Mouse (Mus musculus): ENCODE data around the gene Ywhag. TPM values are rescaled to one million over a fixed set of nuclear protein-coding genes. Genes with fewer than 3 reads are reported as not detected.

Gene Ywhag
- polyA plus RNA-seq, 1 experiment from 2014 or later = 89.4 TPM

DNA sequence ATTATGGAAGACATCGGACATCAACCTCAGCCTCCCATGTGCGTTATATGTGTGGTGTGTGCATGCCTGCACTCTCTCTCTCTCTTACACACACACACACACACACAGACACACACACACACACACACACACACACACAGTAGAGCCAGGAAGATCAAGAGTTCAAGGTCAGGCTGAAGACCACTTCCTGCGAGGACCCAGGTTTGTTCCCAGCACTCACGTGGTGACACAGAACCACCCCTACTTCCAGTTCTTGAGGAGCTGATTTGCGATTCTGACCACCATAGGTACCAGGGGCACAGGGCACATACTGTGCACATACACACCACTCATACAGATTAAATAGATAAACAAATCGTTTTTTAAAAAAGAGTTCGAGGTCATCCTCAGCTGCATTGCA lies 37.5 kb upstream of the Ywhag start:
- Histone ChIP-seq H3K36me3 (ENCODE audit: insufficient read depth, low read length) (no peaks in the 10 kb centered on the region), H3K4me2 (ENCODE audit: low read length) (no peak overlapping the region), H3K27ac (no peak overlapping the region), H3K9ac (ENCODE audit: low read depth, low read length) (no peak overlapping the region), H3K9me3 (replicated peaks; ENCODE audit: low read length) (no peaks in the 10 kb centered on the region), H3K27me3 (ENCODE audit: insufficient read depth, low read length) (no peaks in the 10 kb centered on the region), H3K4me1 (replicated peaks; ENCODE audit: insufficient read depth, low read length) (no peaks in the 10 kb centered on the region), H3K4me3 (replicated peaks; ENCODE audit: low read depth, low read length) (no peak overlapping the region)
- no peak for TF ChIP-seq CTCF (IDR thresholded peaks at IDR 0.05; ENCODE audit: low read depth)
- DNase-seq (ENCODE audit: low spot score) (no peak), ATAC-seq (replicated peaks; ENCODE audit: low FRiP score, low read depth) (no peak)
- 87% methylated on average over 7 of the region's 7 CpGs for WGBS

DNA sequence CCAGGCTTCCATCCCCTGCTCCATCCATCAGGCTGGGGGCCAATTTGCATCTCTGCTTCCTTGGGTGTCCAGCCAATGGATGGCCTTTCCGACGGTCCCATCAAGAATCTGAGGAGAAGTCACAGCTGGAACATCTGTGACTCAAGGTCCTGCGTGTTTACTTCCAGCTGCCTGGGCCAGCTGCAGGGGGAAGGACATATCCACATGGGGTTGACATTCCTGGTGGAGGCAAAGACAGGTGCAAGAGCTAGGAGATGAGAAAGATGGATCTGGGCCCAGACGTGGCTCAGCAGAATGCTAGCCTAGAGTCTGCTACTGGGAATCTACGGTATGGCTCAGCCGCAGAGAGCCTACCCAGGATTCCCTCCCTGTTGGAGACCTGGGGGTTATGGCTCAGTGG lies 35.8 kb upstream of the Ywhag start:
- no peak for DNase-seq (ENCODE audit: low spot score)
- WGBS = 72% methylated on average over 6 of the region's 6 CpGs
- H3K9ac ChIP-seq (ENCODE audit: low read depth, low read length) = no peak overlapping the region
- H3K4me1 ChIP-seq (replicated peaks; ENCODE audit: insufficient read depth, low read length) = no peaks in the 10 kb centered on the region
- no peaks in the 10 kb centered on the region for H3K27me3 ChIP-seq (ENCODE audit: insufficient read depth, low read length)
- ATAC-seq (replicated peaks; ENCODE audit: low FRiP score, low read depth) = no peak
- no peak overlapping the region for H3K4me3 ChIP-seq (replicated peaks; ENCODE audit: low read depth, low read length)
- H3K9me3 ChIP-seq (replicated peaks; ENCODE audit: low read length) = no peaks in the 10 kb centered on the region
- H3K36me3 ChIP-seq (ENCODE audit: insufficient read depth, low read length) = no peaks in the 10 kb centered on the region
- TF ChIP-seq CTCF (IDR thresholded peaks at IDR 0.05; ENCODE audit: low read depth) = no peak
- no peak overlapping the region for H3K4me2 ChIP-seq (ENCODE audit: low read length)
- H3K27ac ChIP-seq = no peak overlapping the region

DNA sequence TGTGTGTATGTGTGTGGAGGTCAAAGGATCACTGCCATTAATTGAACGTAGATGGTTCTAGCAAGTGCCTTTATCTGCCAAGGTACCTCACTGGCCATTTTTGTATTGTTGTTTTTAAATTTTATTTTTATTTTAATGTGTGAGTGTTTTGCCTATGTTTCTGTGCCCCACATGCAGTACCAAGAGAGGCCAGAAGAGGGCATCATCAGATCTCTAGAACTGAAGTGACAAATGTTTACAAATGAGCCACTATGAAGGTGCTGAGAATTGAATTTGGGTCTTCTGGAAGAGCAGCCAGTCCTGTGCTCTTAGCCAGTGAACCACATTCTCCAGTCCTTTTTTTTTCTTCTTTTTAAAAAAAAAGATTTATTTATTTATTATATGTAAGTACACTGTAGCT lies 34.4 kb upstream of the Ywhag start:
- Histone ChIP-seq H3K27me3 (ENCODE audit: insufficient read depth, low read length) (no peaks in the 10 kb centered on the region), H3K4me1 (replicated peaks; ENCODE audit: insufficient read depth, low read length) (no peaks in the 10 kb centered on the region), H3K36me3 (ENCODE audit: insufficient read depth, low read length) (no peaks in the 10 kb centered on the region), H3K4me2 (ENCODE audit: low read length) (no peak overlapping the region), H3K4me3 (replicated peaks; ENCODE audit: low read depth, low read length) (no peak overlapping the region), H3K27ac (no peak overlapping the region), H3K9ac (ENCODE audit: low read depth, low read length) (no peak overlapping the region), H3K9me3 (replicated peaks; ENCODE audit: low read length) (no peaks in the 10 kb centered on the region)
- no peak for DNase-seq (ENCODE audit: low spot score)
- 63% methylated on average over 1 of the region's 1 CpGs for WGBS
- peak; percentile 72 for TF ChIP-seq CTCF (IDR thresholded peaks at IDR 0.05; ENCODE audit: low read depth)
- no peak for ATAC-seq (replicated peaks; ENCODE audit: low FRiP score, low read depth)

DNA sequence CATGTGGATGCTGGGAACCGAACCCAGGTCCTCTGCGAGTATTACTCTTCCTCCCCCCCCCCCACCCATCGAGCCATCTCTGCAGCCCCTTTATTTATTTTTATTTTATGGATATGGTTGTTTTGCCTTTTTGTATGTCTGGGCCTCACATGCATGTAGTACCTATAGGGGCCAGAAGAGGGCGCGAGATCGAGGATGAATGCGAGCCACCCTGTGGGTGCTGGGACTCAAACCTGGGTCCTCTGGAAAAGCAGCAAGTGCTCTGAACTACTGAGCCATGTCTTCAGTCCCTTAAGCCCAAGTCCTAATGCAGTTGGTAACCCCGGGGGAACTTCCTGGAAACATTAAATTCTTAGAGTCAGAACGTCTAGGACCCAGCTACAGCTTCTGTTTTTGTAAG lies 32.5 kb upstream of the Ywhag start:
- Histone ChIP-seq H3K4me1 (replicated peaks; ENCODE audit: insufficient read depth, low read length) (peaks cover 8% of the 10 kb centered on the region; the same call in 1 of the 2 replicates), H3K27me3 (ENCODE audit: insufficient read depth, low read length) (no peaks in the 10 kb centered on the region), H3K4me2 (ENCODE audit: low read length) (no peak overlapping the region), H3K4me3 (replicated peaks; ENCODE audit: low read depth, low read length) (no peak overlapping the region), H3K36me3 (ENCODE audit: insufficient read depth, low read length) (no peaks in the 10 kb centered on the region), H3K9me3 (replicated peaks; ENCODE audit: low read length) (no peaks in the 10 kb centered on the region), H3K9ac (ENCODE audit: low read depth, low read length) (no peak overlapping the region), H3K27ac (no peak overlapping the region)
- no peak for DNase-seq (ENCODE audit: low spot score)
- no peak for ATAC-seq (replicated peaks; ENCODE audit: low FRiP score, low read depth)
- peak; percentile 48 for TF ChIP-seq CTCF (IDR thresholded peaks at IDR 0.05; ENCODE audit: low read depth)
- 57% methylated on average over 9 of the region's 9 CpGs for WGBS

DNA sequence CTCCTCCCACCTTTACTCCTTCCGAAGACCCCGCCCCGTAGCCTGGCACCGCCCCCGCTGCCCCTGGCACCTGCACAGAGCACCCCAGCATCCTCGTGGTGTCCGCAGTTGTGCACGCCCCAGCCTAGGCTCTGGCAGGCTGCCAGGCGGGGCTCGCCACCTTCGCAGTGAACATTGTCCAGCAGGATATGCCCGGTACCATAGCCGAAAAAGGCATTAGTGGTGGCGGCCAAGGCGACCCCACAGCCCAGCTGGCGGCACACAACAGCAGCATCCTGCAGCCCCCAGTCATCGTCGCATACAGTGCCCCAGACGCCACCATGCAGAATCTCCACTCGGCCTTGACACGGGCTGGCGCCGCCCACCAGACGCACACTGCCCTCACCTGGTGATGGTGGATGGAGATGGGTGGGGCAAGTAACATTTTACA lies 31.1 kb upstream of the Ywhag start:
- Histone ChIP-seq H3K9ac (ENCODE audit: low read depth, low read length) (peak overlapping the region; percentile 3; the same call in 1 of the 2 replicates), H3K36me3 (ENCODE audit: insufficient read depth, low read length) (no peaks in the 10 kb centered on the region), H3K4me2 (ENCODE audit: low read length) (peak overlapping the region; percentile 47), H3K4me1 (replicated peaks; ENCODE audit: insufficient read depth, low read length) (peaks cover 11% of the 10 kb centered on the region; the same call in 1 of the 2 replicates), H3K4me3 (replicated peaks; ENCODE audit: low read depth, low read length) (peak overlapping the region; percentile 5), H3K9me3 (replicated peaks; ENCODE audit: low read length) (no peaks in the 10 kb centered on the region), H3K27ac (no peak overlapping the region), H3K27me3 (ENCODE audit: insufficient read depth, low read length) (no peaks in the 10 kb centered on the region)
- ATAC-seq (replicated peaks; ENCODE audit: low FRiP score, low read depth) (no peak), DNase-seq (ENCODE audit: low spot score) (peak; percentile 16)
- WGBS = 6% methylated on average over 24 of the region's 24 CpGs
- peak; percentile 56 for TF ChIP-seq CTCF (IDR thresholded peaks at IDR 0.05; ENCODE audit: low read depth)

DNA sequence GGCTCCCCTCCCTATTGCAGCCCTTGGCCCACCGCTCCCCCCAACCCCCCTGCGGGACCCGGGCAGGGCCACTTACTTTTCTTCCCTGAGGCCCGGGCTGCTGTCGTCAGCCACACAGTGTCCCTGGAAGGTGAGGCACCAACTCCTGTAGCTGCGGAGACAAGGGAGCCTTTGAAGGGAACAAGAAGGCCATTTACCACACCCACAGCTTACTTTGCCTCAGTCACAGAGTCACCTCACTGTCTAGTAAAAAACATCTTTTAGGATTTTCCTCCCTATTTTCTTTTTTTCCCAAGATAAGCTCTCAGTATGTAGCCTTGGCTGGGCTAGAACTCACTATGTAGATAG lies 28.8 kb upstream of the Ywhag start:
- no peak for ATAC-seq (replicated peaks; ENCODE audit: low FRiP score, low read depth)
- no peak for TF ChIP-seq CTCF (IDR thresholded peaks at IDR 0.05; ENCODE audit: low read depth)

More for the DNA sequence above, 28.8 kb upstream of the Ywhag start:
- DNase-seq (ENCODE audit: low spot score) = peak; percentile 25
- Histone ChIP-seq H3K36me3 (ENCODE audit: insufficient read depth, low read length) (no peaks in the 10 kb centered on the region), H3K27ac (peak overlapping the region; percentile 97), H3K4me3 (replicated peaks; ENCODE audit: low read depth, low read length) (peak overlapping the region; percentile 55), H3K27me3 (ENCODE audit: insufficient read depth, low read length) (no peaks in the 10 kb centered on the region), H3K9me3 (replicated peaks; ENCODE audit: low read length) (no peaks in the 10 kb centered on the region), H3K4me2 (ENCODE audit: low read length) (peak overlapping the region; percentile 97), H3K4me1 (replicated peaks; ENCODE audit: insufficient read depth, low read length) (peaks cover 11% of the 10 kb centered on the region; the same call in 1 of the 2 replicates), H3K9ac (ENCODE audit: low read depth, low read length) (peak overlapping the region; percentile 89)
- WGBS = 5% methylated on average over 3 of the region's 6 CpGs

All from kidney, postnatal 0 days (tissue).